Mouse (Mus musculus) cerebellum, adult 11-12 months (tissue): ENCODE measurements at regions not wholly inside any gene's neighbourhood (a gene's known extent, or its start where the extent isn't known, plus 50 kb on each side); places are given as distances from the start of the nearest gene placed in this dataset.

Experiments
- DNase-seq: peaks from one replicate; pipeline ENCODE4 v3.0.0; 2022

DNA sequence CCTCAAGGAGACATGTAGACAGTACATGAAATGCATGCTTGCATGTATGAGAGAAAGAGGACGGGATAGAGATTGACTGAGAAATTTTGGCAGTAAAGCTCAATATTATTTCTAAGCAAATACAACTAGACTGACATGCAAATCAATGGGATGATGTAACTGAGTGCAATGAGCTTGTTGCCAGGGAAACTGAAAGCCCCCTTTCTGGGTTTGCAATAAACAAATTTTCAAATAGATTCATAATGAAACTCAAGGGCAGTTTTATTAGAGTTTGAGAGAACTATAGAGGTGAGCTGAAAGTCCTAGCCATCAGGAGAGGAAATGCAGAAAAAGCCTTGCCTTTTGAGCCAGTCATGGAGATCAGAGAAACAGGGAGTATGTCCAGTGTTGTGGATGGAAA lies 460.2 kb downstream of the Arl4a start:
- DNase-seq = no peak

DNA sequence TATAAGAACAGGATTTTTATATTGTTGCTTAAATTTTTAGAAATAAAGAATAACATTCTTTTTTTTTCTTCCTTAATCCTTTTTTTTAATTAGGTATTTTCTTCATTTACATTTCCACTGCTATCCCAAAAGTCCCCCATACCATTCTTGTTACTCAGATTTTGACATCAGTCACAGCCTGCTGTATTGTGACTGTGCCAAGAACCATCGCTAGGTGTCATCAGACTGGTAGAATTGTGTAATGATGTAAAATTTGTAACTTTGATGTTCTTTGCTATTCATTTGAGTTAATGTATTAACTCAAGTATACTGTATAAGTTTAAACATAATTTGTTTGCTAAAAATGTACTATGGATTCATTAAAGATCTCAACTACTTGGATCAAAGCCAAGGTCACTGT lies 465.0 kb downstream of the Arl4a start:
- DNase-seq = no peak

DNA sequence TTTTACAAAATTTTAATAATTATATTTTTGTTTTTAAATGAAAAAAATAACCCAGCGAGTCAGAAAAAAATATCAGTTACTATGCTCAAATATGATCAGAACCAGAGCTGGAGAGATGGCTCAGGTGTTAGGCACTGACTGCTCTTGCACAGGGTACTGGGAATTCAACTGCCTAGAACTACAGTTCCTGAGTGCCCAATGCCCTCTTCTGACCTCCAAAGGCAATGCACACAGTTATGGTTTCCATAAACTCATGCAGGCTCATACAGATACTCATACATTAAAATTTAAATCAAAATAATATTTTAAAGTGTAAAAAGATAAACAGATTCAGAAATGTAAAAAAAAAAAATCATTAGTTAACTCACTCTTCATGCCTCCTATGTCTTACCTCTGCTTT lies 465.7 kb downstream of the Arl4a start:
- DNase-seq = no peak

GRCm38 (mm10) chr12:39560734-39561446 lies 476.9 kb downstream of the Arl4a start:
- no peak for DNase-seq

DNA sequence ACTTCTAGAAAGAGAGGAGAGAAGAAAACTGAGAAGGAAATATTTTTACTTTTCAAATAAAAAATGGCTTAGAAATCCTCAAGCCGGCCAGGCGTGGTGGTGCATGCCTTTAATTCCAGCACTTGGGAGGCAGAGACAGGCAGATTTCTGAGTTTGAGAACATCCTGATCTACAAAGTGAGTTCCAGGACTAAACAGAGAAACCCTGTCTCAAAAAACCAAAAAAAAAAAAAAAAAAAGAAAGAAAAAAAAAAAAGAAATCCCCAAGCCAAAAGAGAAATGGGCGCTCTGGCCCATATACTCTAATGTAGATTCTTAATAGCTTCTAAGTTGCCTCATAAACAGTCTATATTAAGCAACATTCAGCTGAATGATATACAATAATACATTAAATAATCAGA lies 479.3 kb downstream of the Arl4a start:
- no peak for DNase-seq

DNA sequence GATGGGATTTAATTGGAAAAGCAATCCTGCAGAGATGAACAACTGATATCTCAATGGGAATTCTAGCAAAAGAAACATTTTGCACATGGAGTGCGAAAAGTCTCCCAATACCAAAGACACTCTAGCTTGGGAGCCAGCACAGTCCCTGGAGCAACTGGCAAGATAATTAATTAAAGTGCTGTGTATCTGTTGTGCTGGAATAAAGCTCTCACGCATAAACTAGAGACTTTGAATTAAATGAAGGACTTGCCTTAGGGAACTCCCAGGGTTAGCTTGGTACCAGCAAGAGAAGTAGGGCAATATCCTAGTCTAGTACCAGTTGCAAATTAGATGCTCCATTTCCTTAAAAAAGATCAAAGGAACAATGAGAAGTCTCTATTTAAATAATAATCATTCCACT lies 501.5 kb downstream of the Arl4a start:
- DNase-seq = peak; percentile 14

DNA sequence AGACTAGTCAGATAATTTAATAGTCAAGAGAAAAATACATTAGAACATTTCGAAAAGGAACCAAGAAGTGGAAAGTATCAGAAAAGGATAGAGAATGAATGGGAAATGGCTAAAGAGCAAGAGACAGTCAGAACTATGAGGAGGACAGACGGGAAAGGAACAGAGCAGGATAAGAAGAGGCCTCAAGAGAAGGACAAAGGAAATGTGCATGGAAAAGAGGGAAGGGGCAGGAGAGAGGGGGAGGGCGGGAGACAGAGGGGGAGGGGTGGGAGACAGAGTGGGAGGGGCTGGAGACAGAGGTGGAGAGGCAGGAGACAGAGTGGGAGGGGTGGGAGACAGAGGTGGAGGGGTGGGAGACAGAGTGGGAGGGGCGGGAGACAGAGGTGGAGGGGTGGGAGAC lies 509.7 kb downstream of the Arl4a start:
- no peak for DNase-seq

- DNase-seq = no peak
Measured at GRCm38 (mm10) chr12:39527216-39527600, 510.6 kb downstream of the Arl4a start.

DNA sequence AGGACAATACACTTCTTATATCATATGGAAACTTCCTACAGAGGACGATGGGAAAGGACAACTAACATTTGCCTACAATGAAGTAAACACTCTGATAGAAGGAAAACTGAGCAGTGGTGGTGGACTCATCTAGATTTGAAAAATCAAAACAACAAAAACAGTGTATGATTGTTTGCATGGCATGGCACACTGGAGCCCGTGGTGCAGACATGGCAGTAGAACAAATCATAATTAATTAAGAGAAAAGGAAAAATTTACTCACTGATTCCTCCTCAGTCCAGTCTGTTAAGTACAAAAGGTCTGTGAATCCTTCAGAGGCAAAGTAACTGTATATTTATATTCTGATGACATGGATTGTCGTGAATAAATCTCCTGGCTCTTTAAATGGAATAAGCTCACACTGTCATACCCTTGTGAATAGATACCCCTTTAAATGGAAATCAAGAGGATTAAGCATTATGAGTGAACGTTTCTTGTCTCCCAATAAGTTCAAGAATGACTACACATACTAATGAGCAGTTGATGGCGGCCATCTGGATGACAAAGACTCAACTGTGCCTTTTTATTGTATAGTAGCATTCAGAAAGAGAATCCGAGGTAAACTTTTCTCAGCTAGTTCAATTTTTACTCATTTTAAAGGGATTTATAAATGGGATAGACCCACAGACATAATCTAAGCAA lies 511.1 kb downstream of the Arl4a start:
- DNase-seq = no peak

GRCm38 (mm10) chr12:39515690-39516089 lies 522.1 kb downstream of the Arl4a start:
- DNase-seq = no peak

DNA sequence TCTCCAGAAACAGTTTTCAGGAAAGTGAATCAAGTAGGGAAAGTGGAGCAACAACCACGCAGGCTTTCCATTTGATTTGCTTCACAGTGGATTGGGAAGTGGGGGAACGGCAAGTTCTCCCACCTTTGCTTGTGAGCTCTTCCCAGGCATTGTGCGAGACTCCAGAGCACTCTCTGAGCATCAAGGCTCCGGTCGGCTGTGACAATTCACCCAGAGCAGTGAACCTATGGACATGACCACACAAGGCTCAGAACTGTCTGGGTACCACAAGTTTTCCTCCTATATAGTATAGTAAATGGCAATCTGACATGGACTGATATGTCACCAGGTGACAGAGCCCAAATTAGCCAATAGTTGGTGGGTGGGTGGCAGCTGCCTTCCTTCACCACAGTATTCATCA lies 527.0 kb downstream of the Arl4a start:
- DNase-seq = no peak

DNA sequence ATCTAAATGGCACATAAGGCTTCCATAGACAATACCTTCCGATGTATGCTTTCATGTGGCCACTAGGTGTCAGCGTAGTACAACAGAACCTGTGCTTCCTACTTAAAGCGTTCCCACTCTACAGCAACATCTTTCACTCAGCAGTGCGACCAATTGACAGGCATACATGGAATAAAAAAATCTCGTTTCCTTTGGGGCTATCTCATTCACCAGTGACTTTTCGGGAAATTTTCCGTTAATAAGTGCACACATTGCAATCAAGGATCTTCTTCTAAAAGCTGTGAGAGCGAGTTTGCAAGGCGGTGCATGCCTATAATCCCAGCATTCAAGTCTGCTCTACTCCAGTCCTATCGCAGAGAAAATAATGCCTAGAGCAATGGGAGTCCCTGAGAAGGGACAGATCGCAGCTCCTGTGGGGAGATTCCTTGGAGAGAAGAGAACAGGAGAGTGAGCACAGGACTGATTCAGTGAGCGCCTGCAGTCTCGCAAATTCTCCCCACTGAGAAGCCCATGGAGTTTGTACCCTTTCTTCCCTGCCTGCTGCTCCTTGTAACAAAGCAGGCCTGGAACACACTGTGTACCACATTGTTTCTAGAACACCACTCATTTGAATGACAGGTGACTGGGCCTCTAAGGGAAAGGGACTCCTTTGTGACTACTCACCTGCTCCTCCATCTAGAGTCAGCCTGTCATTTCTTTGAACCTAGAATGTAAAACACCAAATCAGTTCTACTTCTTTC lies 527.6 kb downstream of the Arl4a start:
- peak; percentile 47 for DNase-seq

DNA sequence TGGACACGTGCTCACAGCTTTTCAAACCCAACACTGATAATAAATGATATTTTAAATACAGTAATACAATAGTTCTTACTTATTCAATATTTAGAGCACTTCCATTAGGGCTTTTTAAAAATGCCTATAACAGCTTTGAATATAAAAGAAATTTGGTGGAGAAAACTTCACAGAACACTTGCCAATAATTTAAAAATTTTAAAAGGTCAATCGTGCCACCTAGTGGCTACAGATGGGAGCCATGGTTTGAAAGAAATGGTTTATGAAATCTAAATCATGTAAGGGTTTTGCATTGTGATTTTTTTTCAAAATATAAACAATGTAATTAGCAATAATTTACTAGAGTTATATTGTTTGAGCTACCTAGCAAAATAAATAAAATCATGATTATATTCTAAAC lies 541.6 kb downstream of the Arl4a start:
- no peak for DNase-seq

DNA sequence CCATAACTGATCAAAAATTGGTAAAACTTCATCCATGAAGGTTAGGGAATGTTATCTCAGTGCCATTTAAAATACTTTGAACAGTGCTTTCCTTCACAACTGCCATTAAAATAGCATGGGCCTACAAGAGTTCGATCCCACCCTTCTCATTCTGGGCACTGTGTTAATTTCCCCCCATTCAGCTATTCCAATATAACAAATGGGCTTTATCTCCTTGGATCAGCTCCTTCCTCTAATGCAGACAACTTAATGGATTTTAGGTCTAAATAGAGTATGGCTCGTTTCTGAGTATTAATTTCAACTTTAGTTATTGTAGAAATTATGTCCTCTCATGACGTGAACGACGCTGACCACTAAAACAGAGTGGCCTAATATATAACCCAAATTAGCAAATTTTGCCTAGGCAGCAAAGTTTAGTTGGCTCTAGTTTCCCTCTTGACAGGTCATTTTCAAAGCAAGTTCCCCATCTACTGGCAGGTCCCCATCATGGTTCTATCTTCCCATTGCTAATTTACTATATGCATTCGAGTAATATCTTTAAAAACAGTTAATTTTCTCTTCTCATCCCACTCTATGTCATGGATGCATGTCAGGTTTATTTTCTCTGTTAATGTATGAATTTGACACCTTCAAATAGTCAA lies 544.1 kb downstream of the Arl4a start:
- peak; percentile 52 for DNase-seq

- peak; percentile 86 for DNase-seq
Measured at GRCm38 (mm10) chr12:39493114-39493513, 544.7 kb downstream of the Arl4a start.

- DNase-seq = no peak
Measured at GRCm38 (mm10) chr12:39472984-39473383, 564.8 kb downstream of the Arl4a start.
